Mouse (Mus musculus): Measurements from ENCODE around the gene Zfp970. TPM values are rescaled to one million over a fixed set of nuclear protein-coding genes. Genes with fewer than 3 reads are reported as not detected.

The Zfp970 gene
- total RNA-seq, 2 experiments from 2014 or later, result 4.7 to 5.5 TPM

Other genes starting within 250 kb of the Zfp970 start
- not detected in 2 replicates for gene Gm14409, start 197.7 kb upstream of the Zfp970 start, total RNA-seq (2015)
- 0.53 and 0.59 TPM in 2 replicates for gene Gm14409, start 197.7 kb upstream of the Zfp970 start, total RNA-seq (2017)
- not detected in 2 replicates for gene Gm14412, start 140.4 kb upstream of the Zfp970 start, total RNA-seq (2015)
- gene Gm14412, start 140.4 kb upstream of the Zfp970 start, total RNA-seq (2017), result 0.08 TPM in 1 of 2 replicates, not detected in the other
- gene Gm14418, start 66.4 kb upstream of the Zfp970 start, total RNA-seq (2015), result 1.0 and 1.2 TPM in 2 replicates
- gene Gm14418, start 66.4 kb upstream of the Zfp970 start, total RNA-seq (2017), result 0.28 TPM in 1 of 2 replicates, not detected in the other
- gene Gm14403, start 33.5 kb downstream of the Zfp970 start, total RNA-seq (2015), result 0.59 TPM in 1 of 2 replicates, not detected in the other
- 1.2 and 1.7 TPM in 2 replicates for gene Gm14403, start 33.5 kb downstream of the Zfp970 start, total RNA-seq (2017)
- not detected in 2 replicates for gene Gm14406, start 113.5 kb downstream of the Zfp970 start, total RNA-seq (2015)
- gene Gm14406, start 113.5 kb downstream of the Zfp970 start, total RNA-seq (2017), result not detected in 2 replicates

Data from megakaryocyte, adult 5-6 weeks (primary cell).